ENCODE assay signal across 27 mouse cellular contexts in the genomic region with DNA sequence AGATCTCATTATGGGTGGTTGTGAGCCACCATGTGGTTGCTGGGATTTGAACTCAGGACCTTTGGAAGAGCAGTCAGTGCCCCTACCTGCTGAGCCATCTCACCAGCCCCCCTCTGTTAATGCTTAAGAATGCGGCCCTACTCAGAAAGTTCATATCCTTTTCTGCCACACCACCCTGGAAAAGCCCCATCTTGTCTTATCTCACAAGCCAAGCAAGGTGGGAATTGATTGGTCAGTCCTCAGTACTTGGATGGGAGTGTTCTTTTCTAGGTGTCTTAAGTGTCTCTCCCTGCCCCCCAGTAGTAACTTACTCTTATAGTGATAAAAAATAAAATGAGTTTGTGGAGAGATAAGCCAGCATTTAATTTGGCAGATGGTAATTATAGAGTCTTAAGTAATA. TPM values are rescaled to one million over a fixed set of nuclear protein-coding genes. Genes with fewer than 3 reads are reported as not detected.
"Had no signal": no experiment of that assay in that cellular context is flagged by ENCODE, and none has a peak within 500 bp of the region (broad histone marks: within the 10 kb centered on the region; RNA-seq: fewer than 3 reads in every experiment).

No protein-coding gene starts in this region.

- H3K9ac ChIP-seq: lung, embryonic 15.5 days; midbrain, embryonic 13.5 days; neural tube, embryonic 13.5 days; stomach, embryonic 15.5 days had no signal

- H3K9me3 ChIP-seq: lung, embryonic 15.5 days; midbrain, embryonic 10.5 days; midbrain, embryonic 13.5 days; neural tube, embryonic 13.5 days; stomach, embryonic 15.5 days had no signal

- H3K4me3 ChIP-seq: layer of hippocampus, adult 2 months; lung, embryonic 15.5 days; midbrain, embryonic 10.5 days; midbrain, embryonic 13.5 days; myocyte; neural tube, embryonic 13.5 days; stomach, embryonic 15.5 days had no signal

- H3K27me3 ChIP-seq: lung, embryonic 15.5 days; midbrain, embryonic 13.5 days; neural tube, embryonic 13.5 days; stomach, embryonic 15.5 days had no signal

- DNase-seq: kidney, adult 2 months; kidney, postnatal 25 days; layer of hippocampus, adult 9-11 months; lung, adult 18-20 months; lung, postnatal 14 days; lung, postnatal 4 days; retina, postnatal 1 day; right cerebral cortex, postnatal 25 days; spleen, adult 18-20 months; thymus, postnatal 4 days had no signal

- H3K27ac ChIP-seq: kidney, postnatal 0 days; layer of hippocampus, adult 2 months; lung, embryonic 15.5 days; midbrain, embryonic 10.5 days; midbrain, embryonic 13.5 days; neural tube, embryonic 13.5 days; stomach, embryonic 15.5 days had no signal

- ATAC-seq: intestine, postnatal 0 days; midbrain, embryonic 13.5 days; midbrain, embryonic 16.5 days had no signal

- H3K4me2 ChIP-seq: lung, embryonic 15.5 days; midbrain, embryonic 13.5 days; neural tube, embryonic 13.5 days; stomach, embryonic 15.5 days had no signal

RNA-seq across cellular contexts. Expression of a gene that starts 28.0 kb away (rescaled TPM):
- total RNA-seq: left cerebral cortex, adult 18-20 months; left cerebral cortex, postnatal 36 days; monocyte, adult 5-6 weeks; neutrophil, adult 5-6 weeks had no signal

RNA-seq across cellular contexts. Expression of a gene that starts 45.0 kb away (rescaled TPM):
- total RNA-seq: layer of hippocampus, adult 2 months; layer of hippocampus, postnatal 25 days; monocyte, adult 5-6 weeks had no signal
- polyA plus RNA-seq: large intestine, adult 2 months had no signal

RNA-seq across cellular contexts. Expression of a gene that starts 46.6 kb away (rescaled TPM):
- total RNA-seq: layer of hippocampus, adult 2 months; layer of hippocampus, postnatal 25 days; left cerebral cortex, adult 18-20 months; left cerebral cortex, postnatal 10 days; left cerebral cortex, postnatal 36 days had no signal
- polyA plus RNA-seq: myocyte had no signal
